Mouse (Mus musculus): ENCODE results near the gene Slc13a5. TPM values are rescaled to one million over a fixed set of nuclear protein-coding genes. Genes with fewer than 3 reads are reported as not detected.

Gene Slc13a5
- 0.26 and 2.0 TPM in 2 replicates for polyA plus RNA-seq (2015; fragmentation: Nextera tagmentation; extraction: Ambion mirVana)

DNA sequence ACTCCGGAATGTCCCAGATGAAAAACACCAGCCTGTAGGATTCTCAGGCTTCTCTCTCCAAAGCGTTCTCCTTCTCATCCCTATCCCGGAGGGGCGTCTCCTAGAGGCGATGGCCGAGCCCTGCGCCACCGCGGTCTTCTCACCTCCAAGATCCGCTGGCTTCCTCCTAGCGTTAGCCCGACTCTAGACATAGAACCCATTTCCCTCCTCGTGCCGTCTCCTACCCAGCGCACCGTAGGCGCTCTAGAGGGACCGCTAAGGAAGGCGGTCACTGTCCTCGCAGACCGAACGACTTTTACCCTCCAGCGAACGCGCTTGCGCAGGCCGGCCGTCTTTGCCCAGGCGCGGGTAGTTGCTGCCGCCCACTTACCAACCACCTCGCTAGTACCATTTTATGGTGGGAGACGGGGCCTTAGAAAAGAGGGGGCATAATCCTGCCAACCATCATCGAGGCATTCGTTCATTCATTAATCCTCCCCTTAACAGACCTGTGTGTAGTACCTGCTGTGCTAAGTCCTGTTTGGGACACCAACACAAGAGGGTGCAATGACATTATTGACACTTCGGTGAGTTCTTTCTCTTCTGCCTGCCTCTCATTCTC lies at the start of gene Slc13a5:
Gene Slc13a5 (minus strand): TSS at position 263 of the 601 bp plus-strand sequence.
- peak within 1 kb of the TSS; percentile 89 for H3K4me2 ChIP-seq
- no peaks in the 10 kb centered on the region for H3K9me3 ChIP-seq (replicated peaks)
- no peak within 1 kb of the TSS for H3K27ac ChIP-seq
- peaks cover 21% of the 10 kb centered on the region for H3K4me1 ChIP-seq
- H3K4me3 ChIP-seq (replicated peaks): peak within 1 kb of the TSS; percentile 47
- peak within 1 kb of the TSS; percentile 37 for H3K9ac ChIP-seq
- ATAC-seq (replicated peaks; ENCODE audit: low FRiP score): peak; percentile 74
- H3K36me3 ChIP-seq: no peaks in the 10 kb centered on the region
- WGBS: 3% methylated on average over 36 of the region's 36 CpGs
- H3K27me3 ChIP-seq: peaks cover 63% of the 10 kb centered on the region

DNA sequence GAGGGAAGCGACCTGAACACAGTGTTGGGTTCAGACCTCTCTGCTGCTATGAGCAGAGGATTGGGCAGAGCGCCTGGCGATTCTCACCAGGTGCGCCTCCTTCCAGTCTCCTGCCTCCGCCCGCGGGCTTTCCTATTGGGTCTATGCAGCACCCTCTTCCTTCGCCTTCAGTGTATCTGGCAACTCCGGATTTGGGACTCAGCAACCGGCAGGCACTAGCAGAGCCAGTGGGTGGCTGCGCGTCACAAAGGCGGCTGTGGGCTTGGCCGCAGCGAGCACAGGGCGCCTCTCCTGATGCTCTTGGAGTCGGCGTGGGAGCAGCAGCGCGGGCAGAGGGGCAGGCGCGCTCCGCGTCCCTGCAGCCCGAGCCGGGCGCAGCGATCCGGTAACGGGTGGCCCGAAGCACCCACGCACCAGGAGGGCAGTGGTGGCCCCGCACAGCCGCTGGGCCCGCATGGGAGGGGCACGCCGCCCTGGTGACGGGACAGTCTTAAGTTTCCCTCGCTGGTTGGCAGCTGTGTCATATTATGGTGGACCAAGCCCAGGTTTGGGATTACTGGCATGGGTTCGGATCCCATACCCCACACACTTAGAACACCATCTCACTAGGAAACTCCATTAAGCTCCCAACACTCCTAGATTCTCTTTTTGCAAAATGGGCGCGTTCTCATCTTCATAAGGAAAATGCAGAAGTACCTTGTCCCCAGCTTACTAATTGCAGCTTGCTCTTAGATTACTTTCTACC lies 47.3 kb upstream of the Slc13a5 start, which contains the start of gene Fbxo39:
Gene Fbxo39 (plus strand): TSS at position 294 of the 745 bp plus-strand sequence.
- no peak within 1 kb of the TSS for H3K27ac ChIP-seq
- H3K4me2 ChIP-seq: peak within 1 kb of the TSS; percentile 66
- ATAC-seq (replicated peaks; ENCODE audit: low FRiP score): 0 out of 2 replicates have a peak, but pooled peaks have one; percentile 40
- H3K9me3 ChIP-seq (replicated peaks): no peaks in the 10 kb centered on the region
- peaks cover 29% of the 10 kb centered on the region for H3K27me3 ChIP-seq
- 9% methylated on average over 42 of the region's 42 CpGs for WGBS
- H3K9ac ChIP-seq: no peak within 1 kb of the TSS
- no peaks in the 10 kb centered on the region for H3K36me3 ChIP-seq
- H3K4me1 ChIP-seq: peaks cover 5% of the 10 kb centered on the region
- H3K4me3 ChIP-seq (replicated peaks): peak within 1 kb of the TSS; percentile 33

DNA sequence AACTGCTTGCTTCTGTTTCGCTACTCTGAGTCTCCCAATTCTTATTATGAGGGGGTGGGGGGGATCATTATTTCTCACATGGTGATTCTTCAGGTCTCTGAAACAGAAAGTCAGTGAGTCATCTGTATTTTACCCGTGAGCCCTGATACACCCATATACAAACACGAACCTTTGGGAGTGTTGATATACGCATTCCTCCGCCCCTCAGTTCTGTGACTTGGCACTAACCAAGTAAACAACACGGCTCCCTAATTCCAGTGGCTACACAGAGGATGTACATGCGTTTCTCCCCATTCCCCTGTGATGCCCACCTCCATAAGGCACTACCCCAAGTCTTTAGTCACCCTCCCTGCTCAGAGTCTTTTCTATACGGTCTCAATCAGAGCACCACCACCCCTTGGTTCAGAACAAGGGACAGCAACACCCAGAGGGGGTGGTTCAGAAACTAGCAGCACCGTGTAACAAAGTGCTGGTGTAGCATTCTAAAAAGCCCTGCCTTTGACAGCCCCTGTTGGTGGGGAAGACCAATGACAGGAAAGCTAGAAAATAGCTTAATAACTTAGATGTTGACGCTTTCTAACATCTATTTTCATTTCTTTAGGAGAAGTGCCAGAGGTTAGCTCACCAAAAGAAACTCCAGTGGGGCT lies 44.5 kb upstream of the Slc13a5 start:
- peaks cover 29% of the 10 kb centered on the region for H3K27me3 ChIP-seq
- no peak overlapping the region for H3K9ac ChIP-seq
- H3K9me3 ChIP-seq (replicated peaks): no peaks in the 10 kb centered on the region
- no peak overlapping the region for H3K27ac ChIP-seq
- WGBS: 77% methylated on average over 10 of the region's 10 CpGs
- no peak for ATAC-seq (replicated peaks; ENCODE audit: low FRiP score)
- no peak overlapping the region for H3K4me3 ChIP-seq (replicated peaks)
- no peak overlapping the region for H3K4me2 ChIP-seq
- peaks cover 5% of the 10 kb centered on the region for H3K4me1 ChIP-seq
- H3K36me3 ChIP-seq: no peaks in the 10 kb centered on the region

DNA sequence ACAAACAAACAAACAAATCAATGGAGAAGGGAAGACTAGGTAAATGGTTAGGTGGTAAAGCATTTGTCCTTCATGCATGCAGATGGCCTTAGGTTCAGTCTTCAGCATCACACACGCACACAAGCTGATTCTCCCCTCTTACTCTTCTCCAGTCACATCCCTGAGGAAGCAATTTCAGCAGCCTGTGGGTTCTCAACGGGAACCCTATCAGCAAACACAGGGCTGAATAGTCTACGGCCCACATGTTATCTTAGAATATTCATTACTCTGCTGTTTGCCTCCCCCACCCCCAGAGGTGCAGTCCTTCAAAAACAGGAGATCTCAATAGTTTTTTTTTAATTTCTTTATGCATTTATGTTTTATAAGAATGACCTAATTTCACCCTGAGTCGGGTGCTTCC lies 43.5 kb upstream of the Slc13a5 start:
- Histone ChIP-seq H3K4me2 (no peak overlapping the region), H3K4me1 (peaks cover 5% of the 10 kb centered on the region), H3K9me3 (replicated peaks) (no peaks in the 10 kb centered on the region), H3K27ac (no peak overlapping the region), H3K27me3 (peaks cover 24% of the 10 kb centered on the region), H3K9ac (no peak overlapping the region), H3K36me3 (no peaks in the 10 kb centered on the region), H3K4me3 (replicated peaks) (no peak overlapping the region)
- 82% methylated on average over 4 of the region's 4 CpGs for WGBS
- no peak for ATAC-seq (replicated peaks; ENCODE audit: low FRiP score)

DNA sequence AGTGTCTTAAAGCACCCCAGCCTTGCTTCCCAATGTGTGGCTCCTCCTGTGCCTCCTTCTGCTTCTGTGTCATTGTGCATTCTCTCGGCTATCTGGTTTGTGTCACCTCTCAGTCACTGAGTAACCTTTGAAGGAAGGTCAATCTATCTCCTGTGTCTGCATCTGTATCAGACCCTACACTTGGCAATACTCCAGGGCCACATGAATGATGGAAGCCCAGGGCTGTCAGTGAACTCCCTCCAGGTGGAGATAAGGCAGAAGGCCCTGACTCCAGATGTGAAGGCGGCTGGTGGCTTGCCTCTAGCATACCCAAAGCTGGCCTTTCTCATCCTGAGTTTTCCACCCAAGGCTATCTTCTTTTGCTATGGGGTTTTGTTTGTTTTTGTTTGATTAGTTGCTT lies 42.0 kb upstream of the Slc13a5 start:
- H3K9ac ChIP-seq: no peak overlapping the region
- H3K4me1 ChIP-seq: no peaks in the 10 kb centered on the region
- ATAC-seq (replicated peaks; ENCODE audit: low FRiP score): no peak
- no peaks in the 10 kb centered on the region for H3K9me3 ChIP-seq (replicated peaks)
- no peak overlapping the region for H3K4me2 ChIP-seq
- H3K27ac ChIP-seq: no peak overlapping the region
- no peaks in the 10 kb centered on the region for H3K36me3 ChIP-seq
- no peak overlapping the region for H3K4me3 ChIP-seq (replicated peaks)
- H3K27me3 ChIP-seq: peaks cover 9% of the 10 kb centered on the region
- WGBS: 60% methylated on average over 2 of the region's 2 CpGs

DNA sequence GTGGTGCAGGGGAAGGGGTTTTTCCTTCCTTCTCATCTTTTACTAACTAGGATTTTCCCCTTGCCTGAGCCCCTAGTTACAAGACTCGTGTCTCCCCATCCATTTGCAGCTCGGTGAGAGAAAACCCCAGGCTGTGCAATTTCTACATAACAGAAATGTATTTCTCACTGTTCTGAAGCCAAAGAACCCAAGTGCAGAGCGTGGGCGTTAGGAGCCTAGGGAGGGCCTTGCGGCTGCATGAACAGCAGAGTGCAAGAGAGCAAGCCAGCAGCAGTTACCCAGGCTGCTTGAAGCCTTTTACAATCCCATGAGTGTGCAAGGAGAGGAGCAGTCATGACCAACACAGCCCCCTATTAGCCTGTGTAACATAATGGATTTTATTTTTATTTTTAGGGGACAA lies 40.4 kb upstream of the Slc13a5 start:
- H3K9me3 ChIP-seq (replicated peaks): no peaks in the 10 kb centered on the region
- H3K4me2 ChIP-seq: no peak overlapping the region
- WGBS: 81% methylated on average over 5 of the region's 5 CpGs
- no peak for ATAC-seq (replicated peaks; ENCODE audit: low FRiP score)
- H3K4me3 ChIP-seq (replicated peaks): no peak overlapping the region
- no peaks in the 10 kb centered on the region for H3K36me3 ChIP-seq
- H3K4me1 ChIP-seq: no peaks in the 10 kb centered on the region
- H3K27me3 ChIP-seq: no peaks in the 10 kb centered on the region
- no peak overlapping the region for H3K9ac ChIP-seq
- H3K27ac ChIP-seq: no peak overlapping the region

DNA sequence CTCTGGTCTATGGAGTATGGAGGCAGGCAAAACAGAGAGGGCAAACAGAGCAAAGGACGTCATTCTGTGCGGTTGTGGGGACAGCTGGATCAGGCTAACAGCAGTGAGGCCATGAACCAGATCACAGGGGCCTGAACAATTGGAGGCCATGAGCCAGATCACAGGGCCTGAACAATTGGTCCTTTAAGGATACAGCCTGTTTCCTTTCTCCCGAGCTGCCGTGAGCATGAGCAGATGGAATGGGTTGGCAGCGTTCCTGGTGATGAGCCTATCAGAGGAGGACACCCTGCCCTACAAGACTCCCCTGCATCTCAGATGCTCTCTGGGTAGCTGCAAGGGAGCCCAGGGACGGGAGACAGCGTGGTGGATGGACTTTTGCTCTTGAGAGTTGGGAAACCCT lies 35.2 kb upstream of the Slc13a5 start:
- H3K27ac ChIP-seq: no peak overlapping the region
- no peaks in the 10 kb centered on the region for H3K36me3 ChIP-seq
- WGBS: 71% methylated on average over 7 of the region's 7 CpGs
- ATAC-seq (replicated peaks; ENCODE audit: low FRiP score): no peak
- peak overlapping the region; percentile 51; the same call in 1 of the 2 replicates for H3K4me2 ChIP-seq
- no peak overlapping the region for H3K9ac ChIP-seq
- H3K4me3 ChIP-seq (replicated peaks): no peak overlapping the region
- peaks cover 12% of the 10 kb centered on the region for H3K4me1 ChIP-seq
- no peaks in the 10 kb centered on the region for H3K9me3 ChIP-seq (replicated peaks)
- no peaks in the 10 kb centered on the region for H3K27me3 ChIP-seq

DNA sequence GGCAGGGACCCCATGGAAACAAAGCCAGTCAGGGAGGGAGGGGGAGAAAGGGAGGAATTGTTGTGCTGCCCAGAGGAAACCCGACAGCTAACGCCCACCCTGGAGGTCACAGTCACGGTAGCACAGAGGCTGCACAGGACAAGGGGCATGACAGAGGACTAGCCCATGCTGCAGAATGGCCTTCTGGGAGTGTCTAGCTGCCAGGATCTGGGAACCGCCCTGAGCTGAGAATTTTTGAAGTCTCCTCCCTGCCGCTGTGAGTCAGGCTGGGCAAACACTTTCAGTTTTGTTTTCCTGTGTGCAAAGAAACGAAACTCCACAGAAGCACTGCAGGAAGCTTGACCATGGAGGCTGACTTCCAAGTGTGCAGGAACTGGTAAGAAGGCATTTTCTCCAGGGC lies 34.3 kb upstream of the Slc13a5 start, which contains the start of gene Xaf1:
Gene Xaf1 (plus strand): TSS at position 296 of the 400 bp plus-strand sequence.
- H3K27ac ChIP-seq: peak within 1 kb of the TSS; percentile 46; the same call in 1 of the 2 replicates
- no peaks in the 10 kb centered on the region for H3K9me3 ChIP-seq (replicated peaks)
- no peak within 1 kb of the TSS for H3K9ac ChIP-seq
- H3K4me1 ChIP-seq: peaks cover 12% of the 10 kb centered on the region
- H3K4me2 ChIP-seq: peak within 1 kb of the TSS; percentile 51
- no peaks in the 10 kb centered on the region for H3K27me3 ChIP-seq
- H3K36me3 ChIP-seq: no peaks in the 10 kb centered on the region
- 5% methylated on average over 6 of the region's 6 CpGs for WGBS
- ATAC-seq (replicated peaks; ENCODE audit: low FRiP score): 0 out of 2 replicates have a peak, but pooled peaks have one; percentile 69
- H3K4me3 ChIP-seq (replicated peaks): peak within 1 kb of the TSS; percentile 27

DNA sequence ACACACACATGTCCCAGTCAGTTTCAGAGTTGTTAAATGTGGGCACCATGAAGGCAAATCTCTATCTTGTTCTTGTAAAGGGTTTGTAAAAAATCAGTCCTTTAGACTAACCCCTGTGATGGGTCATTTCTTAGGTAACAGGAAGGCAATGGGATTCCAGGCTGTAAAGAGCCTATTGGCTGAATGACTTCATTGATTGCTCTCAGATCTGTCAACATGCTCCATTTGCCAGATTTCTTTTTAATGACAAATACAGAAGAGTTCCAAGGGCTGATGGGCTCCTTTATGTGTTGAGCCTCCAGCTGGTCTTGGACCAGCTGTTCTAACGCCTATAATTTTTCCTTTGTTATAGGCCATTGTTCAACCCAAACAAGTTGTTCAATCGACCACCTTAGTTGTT lies 26.1 kb upstream of the Slc13a5 start:
- no peak overlapping the region for H3K4me3 ChIP-seq (replicated peaks)
- 91% methylated on average over 2 of the region's 2 CpGs for WGBS
- no peak for ATAC-seq (replicated peaks; ENCODE audit: low FRiP score)

DNA sequence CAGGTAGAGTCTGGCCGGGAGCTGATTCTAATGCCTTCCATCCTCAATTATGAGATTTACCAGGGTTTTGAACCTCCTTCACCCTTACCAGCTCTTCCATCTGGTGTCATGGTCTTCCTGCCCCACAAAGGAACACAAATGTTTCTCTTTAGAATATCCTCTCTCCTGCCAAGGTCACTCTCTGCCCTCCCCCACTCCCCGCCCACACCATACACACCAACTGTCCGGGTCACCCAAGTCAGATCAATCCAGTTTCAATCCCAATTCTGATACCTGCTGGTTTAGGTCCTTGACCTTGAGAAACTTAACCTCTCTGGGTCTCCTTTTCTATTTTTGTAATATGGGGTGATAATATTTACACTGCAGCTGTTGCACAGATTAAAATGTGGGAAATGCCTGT lies 20.5 kb upstream of the Slc13a5 start:
- WGBS: 87% methylated on average over 3 of the region's 3 CpGs
- H3K36me3 ChIP-seq: no peaks in the 10 kb centered on the region
- no peak overlapping the region for H3K4me2 ChIP-seq
- no peak for ATAC-seq (replicated peaks; ENCODE audit: low FRiP score)
- no peak overlapping the region for H3K9ac ChIP-seq
- no peak overlapping the region for H3K4me3 ChIP-seq (replicated peaks)
- H3K27me3 ChIP-seq: no peaks in the 10 kb centered on the region
- H3K4me1 ChIP-seq: no peaks in the 10 kb centered on the region
- no peaks in the 10 kb centered on the region for H3K9me3 ChIP-seq (replicated peaks)
- H3K27ac ChIP-seq: no peak overlapping the region

More for the DNA sequence above, 26.1 kb upstream of the Slc13a5 start:
- H3K4me1 ChIP-seq: no peaks in the 10 kb centered on the region
- no peak overlapping the region for H3K4me2 ChIP-seq
- H3K27ac ChIP-seq: no peak overlapping the region
- no peak overlapping the region for H3K9ac ChIP-seq
- H3K9me3 ChIP-seq (replicated peaks): no peaks in the 10 kb centered on the region
- no peaks in the 10 kb centered on the region for H3K36me3 ChIP-seq
- no peaks in the 10 kb centered on the region for H3K27me3 ChIP-seq

DNA sequence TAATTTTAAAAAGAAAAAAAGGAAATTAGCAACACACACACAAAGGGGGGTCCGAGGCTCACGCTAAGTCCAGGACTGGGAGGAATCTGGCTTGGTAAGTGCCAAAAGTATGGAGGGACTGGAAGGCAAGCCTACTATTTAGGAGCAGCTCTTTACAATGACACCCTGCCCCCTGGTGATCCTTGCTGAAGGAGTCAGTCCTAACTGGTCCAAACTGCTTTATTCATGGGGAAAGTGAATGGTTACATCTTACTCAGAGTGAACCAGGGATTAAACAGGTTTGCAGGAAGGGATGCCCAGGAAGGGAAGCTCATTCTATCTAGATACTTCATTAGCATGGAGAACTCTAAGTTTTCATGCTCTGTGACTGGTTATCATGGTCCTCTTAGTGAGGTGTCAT lies 20.1 kb upstream of the Slc13a5 start:
- 96% methylated on average over 2 of the region's 2 CpGs for WGBS

DNA sequence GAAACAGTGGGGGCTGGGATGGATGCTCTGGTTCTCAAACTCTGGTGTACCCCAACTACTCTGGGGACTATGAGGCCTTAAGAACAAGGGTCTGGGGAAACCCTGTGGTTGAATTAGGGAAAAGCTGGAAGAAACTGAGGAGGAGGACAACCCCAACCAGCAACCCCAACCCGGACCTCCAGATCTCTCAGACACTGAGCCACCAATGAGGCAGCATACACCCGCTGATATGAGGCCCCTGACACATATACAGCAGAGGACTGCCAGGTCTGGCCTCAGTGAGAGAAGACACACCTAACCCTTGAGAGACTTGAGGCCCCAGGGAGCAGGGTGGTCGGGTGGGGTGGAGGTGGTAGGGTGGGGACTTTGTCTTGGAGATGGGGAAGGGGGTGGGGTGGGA lies 19.6 kb upstream of the Slc13a5 start:
- Histone ChIP-seq H3K36me3 (no peaks in the 10 kb centered on the region), H3K4me2 (no peak overlapping the region), H3K9me3 (replicated peaks) (no peaks in the 10 kb centered on the region), H3K4me1 (no peaks in the 10 kb centered on the region), H3K27me3 (no peaks in the 10 kb centered on the region), H3K27ac (no peak overlapping the region), H3K9ac (no peak overlapping the region), H3K4me3 (replicated peaks) (no peak overlapping the region)
- no peak for ATAC-seq (replicated peaks; ENCODE audit: low FRiP score)
- 80% methylated on average over 3 of the region's 3 CpGs for WGBS

More for the DNA sequence above, 20.1 kb upstream of the Slc13a5 start:
- Histone ChIP-seq H3K27ac (no peak overlapping the region), H3K27me3 (no peaks in the 10 kb centered on the region), H3K4me1 (no peaks in the 10 kb centered on the region), H3K9me3 (replicated peaks) (no peaks in the 10 kb centered on the region), H3K36me3 (no peaks in the 10 kb centered on the region), H3K4me3 (replicated peaks) (no peak overlapping the region), H3K9ac (no peak overlapping the region), H3K4me2 (no peak overlapping the region)
- no peak for ATAC-seq (replicated peaks; ENCODE audit: low FRiP score)

Data from kidney, embryonic 15.5 days (tissue).